Mouse (Mus musculus) kidney, adult 2 months (tissue): ENCODE data around the gene Siglech. TPM values are rescaled to one million over a fixed set of nuclear protein-coding genes. Genes with fewer than 3 reads are reported as not detected.

Experiments
- DNase-seq: peaks from one replicate; pipeline ENCODE4 v3.0.0; 2021
- H3K27ac ChIP-seq: fragments of 200-500 bp; 2 replicates; pipeline ENCODE4 v1.5.1; 2012; ENCODE audit warnings: low read depth, low read length, control low read depth, inconsistent platforms; ENCODE audit not compliant: insufficient read depth
- H3K27me3 ChIP-seq: fragments of 200-500 bp; replicated peaks from 2 replicates; pipeline ENCODE4 v1.6.1; 2012; ENCODE audit warnings: mild to moderate bottlenecking, moderate library complexity, low read length, inconsistent platforms; ENCODE audit not compliant: control insufficient read depth, insufficient read depth
- H3K36me3 ChIP-seq: fragments of 200-500 bp; 2 replicates; pipeline ENCODE4 v1.6.1; 2012; ENCODE audit warnings: mild to moderate bottlenecking, moderate library complexity, low read length, inconsistent platforms; ENCODE audit not compliant: control insufficient read depth, insufficient read depth
- H3K4me1 ChIP-seq: fragments of 200-500 bp; 2 replicates; pipeline ENCODE4 v1.6.1; 2011; ENCODE audit warnings: low read length; ENCODE audit not compliant: control insufficient read depth, insufficient read depth
- H3K4me3 ChIP-seq: fragments of 200-500 bp; 2 replicates; pipeline ENCODE4 v1.5.1; 2011; ENCODE audit warnings: mild to moderate bottlenecking, low read depth, low read length, control low read depth; ENCODE audit not compliant: insufficient read depth
- CTCF ChIP-seq: fragments of 200-500 bp; conservative IDR thresholded peaks from 2 replicates; pipeline ENCODE4 v1.5.1; 2011; ENCODE audit warnings: low read depth, mild to moderate bottlenecking, control low read depth, low read length, moderate library complexity, mixed read lengths; ENCODE audit not compliant: insufficient read depth, insufficient read length
- POLR2A ChIP-seq: fragments of 200-500 bp; IDR thresholded peaks from one replicate; pipeline ENCODE4 v1.6.1; 2011; ENCODE audit warnings: low read depth, low read length, control low read depth
- WGBS: fragments of 180-500 bp; shearing (Covaris S2); methylation state at CpG from one replicate; pipeline ENCODE4 v1.1.7; 2018; 5-methylcytosine and 5-hydroxymethylcytosine counted together
- polyA plus RNA-seq: library from polyadenylated mRNA; depleted of rRNA; stranded (reverse); fragments of >200 nt; gene quantifications from 2 replicates; pipeline ENCODE4 v1.2.3, GENCODE M21; 2012; rRNA removed

Gene Siglech
- polyA plus RNA-seq, result 1.2 and 5.0 TPM in 2 replicates

DNA sequence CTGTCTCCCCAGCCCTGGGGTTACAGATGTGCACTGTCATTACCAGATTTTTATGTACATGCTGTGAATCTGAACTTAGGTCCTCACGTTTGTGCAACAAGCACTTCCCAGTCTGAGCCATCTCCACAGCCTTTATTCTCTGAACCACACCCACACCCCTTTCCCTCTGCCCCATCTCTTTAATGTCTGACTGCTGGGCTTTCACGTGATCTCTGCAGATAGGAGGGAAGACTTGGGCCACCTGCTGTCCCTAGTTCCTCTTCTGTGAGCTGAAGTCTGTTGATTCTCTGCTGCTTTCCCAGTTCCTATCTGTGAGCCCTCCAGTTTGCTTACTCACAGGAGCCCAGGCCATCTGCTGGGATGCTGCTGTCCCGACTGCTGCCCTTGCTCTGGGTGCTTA, at the start of gene Siglech:
Gene Siglech (plus strand): TSS at position 253 of the 400 bp plus-strand sequence.
- Histone ChIP-seq H3K4me1 (no peaks in the 10 kb centered on the region), H3K4me3 (no peak within 1 kb of the TSS), H3K27ac (no peak within 1 kb of the TSS), H3K36me3 (no peaks in the 10 kb centered on the region), H3K27me3 (no peaks in the 10 kb centered on the region)
- TF ChIP-seq CTCF (no peak), POLR2A (no peak)
- no peak for DNase-seq
- WGBS, result 30% methylated on average over 3 of the region's 3 CpGs

DNA sequence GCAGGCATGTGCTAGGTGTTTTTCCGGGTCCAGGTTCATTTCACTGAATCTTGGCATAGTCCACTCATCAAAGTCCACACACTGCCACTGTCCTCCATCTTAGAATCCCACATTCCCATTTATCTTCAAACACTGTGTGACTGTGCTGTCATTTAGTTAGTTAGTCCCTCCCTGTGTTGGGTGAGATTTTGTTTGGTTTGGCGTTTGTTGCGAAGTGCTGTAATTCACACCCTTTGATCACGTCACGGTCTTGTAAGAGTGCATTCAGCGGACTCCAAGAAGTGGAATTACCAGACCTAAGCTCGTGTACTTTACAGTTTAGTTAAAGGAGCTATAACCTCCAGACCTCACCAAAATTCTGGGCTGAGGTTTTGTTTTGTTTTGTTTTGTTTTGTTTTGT, 45.3 kb upstream of the Siglech start:
- 16% methylated on average over 7 of the region's 7 CpGs for WGBS
- Histone ChIP-seq H3K4me3 (no peak overlapping the region), H3K36me3 (no peaks in the 10 kb centered on the region), H3K4me1 (no peaks in the 10 kb centered on the region), H3K27me3 (no peaks in the 10 kb centered on the region), H3K27ac (no peak overlapping the region)
- DNase-seq, result no peak
- TF ChIP-seq POLR2A (no peak), CTCF (no peak)

GRCm38 (mm10) chr7:55728903-55729302, 39.1 kb upstream of the Siglech start:
- Histone ChIP-seq H3K4me3 (no peak overlapping the region), H3K36me3 (no peaks in the 10 kb centered on the region), H3K27me3 (no peaks in the 10 kb centered on the region), H3K27ac (no peak overlapping the region), H3K4me1 (no peaks in the 10 kb centered on the region)
- DNase-seq, result no peak
- 77% methylated on average over 1 of the region's 1 CpGs for WGBS
- no peak for TF ChIP-seq POLR2A
- TF ChIP-seq CTCF, result no peak

GRCm38 (mm10) chr7:55734483-55734882, 33.5 kb upstream of the Siglech start:
- WGBS, result 96% methylated on average over 2 of the region's 2 CpGs
- Histone ChIP-seq H3K27me3 (no peaks in the 10 kb centered on the region), H3K36me3 (no peaks in the 10 kb centered on the region), H3K4me3 (no peak overlapping the region), H3K4me1 (no peaks in the 10 kb centered on the region), H3K27ac (no peak overlapping the region)
- DNase-seq, result no peak
- TF ChIP-seq CTCF, result no peak
- no peak for TF ChIP-seq POLR2A

DNA sequence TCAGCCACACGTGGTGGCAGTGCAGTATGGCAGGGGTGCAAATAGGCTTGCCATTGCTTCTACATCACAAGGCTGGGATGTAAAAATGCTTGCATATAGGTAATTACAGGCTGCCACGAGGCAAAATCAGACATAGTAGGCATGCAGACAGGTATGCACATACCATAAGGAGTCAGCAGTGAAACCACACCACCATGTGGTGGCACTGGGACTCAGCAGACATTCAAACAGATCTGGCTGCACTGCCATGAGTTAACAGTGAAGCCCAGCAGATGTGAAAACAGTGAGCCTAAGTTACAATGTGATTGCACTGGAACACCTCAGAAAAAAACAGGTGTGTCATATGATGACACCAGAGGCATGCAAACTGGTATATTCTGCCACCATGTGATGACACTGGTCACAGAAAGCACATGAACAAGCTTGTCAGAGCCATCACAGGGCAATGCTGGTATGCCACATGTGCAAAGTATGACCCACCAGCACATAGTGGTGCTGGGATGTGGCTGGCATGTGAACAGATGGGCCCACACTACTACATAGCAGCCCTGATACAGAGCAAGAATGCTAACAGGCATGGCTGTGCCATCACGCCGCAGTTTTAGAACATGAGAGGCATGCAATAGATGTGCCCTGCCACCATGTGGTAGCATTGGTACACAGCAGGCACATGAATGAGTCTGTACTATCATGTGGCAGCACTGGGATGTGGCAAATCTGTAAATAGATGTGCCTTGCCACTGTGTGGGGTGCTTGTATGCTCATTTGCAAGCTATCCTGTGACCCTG, 30.7 kb upstream of the Siglech start:
- Histone ChIP-seq H3K36me3 (no peaks in the 10 kb centered on the region), H3K4me1 (no peaks in the 10 kb centered on the region), H3K27me3 (no peaks in the 10 kb centered on the region), H3K4me3 (no peak overlapping the region), H3K27ac (no peak overlapping the region)
- TF ChIP-seq POLR2A, result no peak
- TF ChIP-seq CTCF, result peak; percentile 50; the same call in 1 of the 2 replicates
- DNase-seq, result peak; percentile 17
- WGBS, result 54% methylated on average over 4 of the region's 4 CpGs

DNA sequence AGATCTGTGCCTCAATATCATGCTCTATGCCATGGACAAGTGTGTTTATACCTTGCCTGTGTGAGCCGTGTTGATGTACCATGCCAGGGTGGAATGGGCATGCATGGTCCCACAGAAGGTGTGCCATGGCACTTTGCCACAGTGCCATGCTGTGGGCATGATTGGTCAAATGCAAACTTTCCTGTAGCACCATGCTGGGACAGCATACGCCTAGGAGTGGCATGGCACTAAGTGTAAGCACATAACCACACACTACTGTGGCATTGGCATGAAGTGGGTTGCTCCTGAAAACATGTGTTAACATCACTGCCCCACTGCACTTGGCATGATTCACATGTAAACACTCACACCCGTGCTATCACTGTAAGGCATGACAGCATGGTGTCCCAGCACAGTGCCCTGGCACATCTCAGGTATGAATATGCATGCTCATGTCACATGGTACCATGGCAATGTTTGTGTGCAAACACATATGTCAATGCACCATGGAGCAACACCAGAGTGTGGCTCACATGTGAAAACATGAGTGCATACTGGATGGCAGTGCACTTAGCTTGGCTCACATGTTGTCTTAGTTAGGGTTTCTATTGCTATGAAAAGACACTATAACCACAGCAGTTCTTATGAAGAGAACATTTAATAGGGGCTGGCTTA, 24.2 kb upstream of the Siglech start:
- Histone ChIP-seq H3K27ac (no peak overlapping the region), H3K27me3 (no peaks in the 10 kb centered on the region), H3K4me1 (no peaks in the 10 kb centered on the region), H3K36me3 (no peaks in the 10 kb centered on the region), H3K4me3 (no peak overlapping the region)
- TF ChIP-seq POLR2A (no peak), CTCF (no peak)
- no peak for DNase-seq
- 89% methylated on average over 3 of the region's 3 CpGs for WGBS

GRCm38 (mm10) chr7:55744566-55745220, 23.3 kb upstream of the Siglech start:
- DNase-seq, result no peak
- TF ChIP-seq POLR2A (no peak), CTCF (no peak)
- no peak overlapping the region for H3K4me3 ChIP-seq
- no peaks in the 10 kb centered on the region for H3K27me3 ChIP-seq
- no peak overlapping the region for H3K27ac ChIP-seq
- 60% methylated on average over 10 of the region's 10 CpGs for WGBS
- H3K4me1 ChIP-seq, result no peaks in the 10 kb centered on the region
- H3K36me3 ChIP-seq, result no peaks in the 10 kb centered on the region
